Mouse (Mus musculus) kidney, adult 2 months (tissue): ENCODE results near the gene Gfod2.

Experiments
- CTCF ChIP-seq: fragments of 200-500 bp; conservative IDR thresholded peaks from 2 replicates; pipeline ENCODE4 v1.5.1; 2011; ENCODE audit warnings: low read depth, mild to moderate bottlenecking, control low read depth, low read length, moderate library complexity, mixed read lengths; ENCODE audit not compliant: insufficient read depth, insufficient read length
- POLR2A ChIP-seq: fragments of 200-500 bp; IDR thresholded peaks from one replicate; pipeline ENCODE4 v1.6.1; 2011; ENCODE audit warnings: low read depth, low read length, control low read depth

DNA sequence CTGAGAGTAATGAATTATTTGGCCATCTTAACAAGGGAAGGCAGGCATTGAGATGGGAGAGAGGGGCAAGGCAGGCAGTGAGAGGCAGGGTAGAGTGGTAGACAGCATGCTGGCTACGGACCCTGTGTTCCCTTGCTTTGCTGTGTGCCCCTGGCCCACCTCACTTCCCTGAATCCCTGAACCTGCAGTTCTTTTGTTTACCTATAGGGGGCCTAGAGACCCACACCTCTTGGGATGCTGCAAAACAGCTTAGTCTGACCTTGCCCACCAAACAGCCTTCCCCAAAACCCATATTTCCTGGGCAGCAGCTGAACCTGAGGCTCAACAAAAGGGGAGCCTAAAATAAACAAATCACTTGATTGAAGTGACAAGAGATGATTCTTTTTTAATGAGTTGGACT lies 12.1 kb upstream of the Gfod2 start:
- TF ChIP-seq POLR2A, result no peak
- TF ChIP-seq CTCF, result peak; percentile 55
